Mouse (Mus musculus): ENCODE measurements around the gene Pak4. TPM values are rescaled to one million over a fixed set of nuclear protein-coding genes. Genes with fewer than 3 reads are reported as not detected.

Gene Pak4
- polyA plus RNA-seq, 1 experiment, result 33.8 TPM

Other genes starting within 250 kb of the Pak4 start
- gene Rps16, start 247.5 kb downstream of the Pak4 start, polyA plus RNA-seq (2012; rRNA removed), result 901 and 971 TPM in 2 replicates
- 21.5 and 25.0 TPM in 2 replicates for gene Plekhg2, start 225.6 kb downstream of the Pak4 start, polyA plus RNA-seq (2012; rRNA removed)
- gene Zfp36, start 217.9 kb downstream of the Pak4 start, polyA plus RNA-seq (2012; rRNA removed), result 37.7 and 40.8 TPM in 2 replicates
- gene Med29, start 205.5 kb downstream of the Pak4 start, polyA plus RNA-seq (2012; rRNA removed), result 49.8 and 58.9 TPM in 2 replicates
- 78.0 and 96.3 TPM in 2 replicates for gene Paf1, start 205.2 kb downstream of the Pak4 start, polyA plus RNA-seq (2012; rRNA removed)
- gene Gmfg, start 160.7 kb downstream of the Pak4 start, polyA plus RNA-seq (2012; rRNA removed), result 8.6 and 10.3 TPM in 2 replicates
- gene Lrfn1, start 146.2 kb downstream of the Pak4 start, polyA plus RNA-seq (2012; rRNA removed), result 6.6 and 7.1 TPM in 2 replicates
- not detected in 2 replicates for gene Ifnl2, start 87.7 kb downstream of the Pak4 start, polyA plus RNA-seq (2012; rRNA removed)
- not detected in 2 replicates for gene Ifnl3, start 75.3 kb downstream of the Pak4 start, polyA plus RNA-seq (2012; rRNA removed)
- 0.86 and 6.9 TPM in 2 replicates for gene Sycn, start 57.3 kb downstream of the Pak4 start, polyA plus RNA-seq (2012; rRNA removed)
- gene Nccrp1, start 50.9 kb downstream of the Pak4 start, polyA plus RNA-seq (2012; rRNA removed), result 0.23 and 0.65 TPM in 2 replicates
- gene Samd4b, start within 50 bp of the Pak4 start, polyA plus RNA-seq (2012; rRNA removed), result 72.6 and 88.2 TPM in 2 replicates
- 0.37 TPM in 1 of 2 replicates, not detected in the other for gene Acp7, start 33.1 kb upstream of the Pak4 start, polyA plus RNA-seq (2012; rRNA removed)
- gene Fbxo27, start 94.7 kb upstream of the Pak4 start, polyA plus RNA-seq (2012; rRNA removed), result 2.4 and 3.1 TPM in 2 replicates
- 1.5 and 1.6 TPM in 2 replicates for gene Fbxo17, start 118.6 kb upstream of the Pak4 start, polyA plus RNA-seq (2012; rRNA removed)
- gene Mrps12, start 143.6 kb upstream of the Pak4 start, polyA plus RNA-seq (2012; rRNA removed), result 56.6 and 58.3 TPM in 2 replicates
- gene Sars2, start 143.8 kb upstream of the Pak4 start, polyA plus RNA-seq (2012; rRNA removed), result 12.5 and 16.1 TPM in 2 replicates
- not detected in 2 replicates for gene Ccer2, start 158.0 kb upstream of the Pak4 start, polyA plus RNA-seq (2012; rRNA removed)
- gene Sirt2, start 168.6 kb upstream of the Pak4 start, polyA plus RNA-seq (2012; rRNA removed), result 88.4 and 92.4 TPM in 2 replicates
- 39.2 and 41.0 TPM in 2 replicates for gene Nfkbib, start 169.3 kb upstream of the Pak4 start, polyA plus RNA-seq (2012; rRNA removed)
- gene Rinl, start 190.8 kb upstream of the Pak4 start, polyA plus RNA-seq (2012; rRNA removed), result 2.7 and 3.7 TPM in 2 replicates
- gene Hnrnpl, start 210.4 kb upstream of the Pak4 start, polyA plus RNA-seq (2012; rRNA removed), result 298 and 302 TPM in 2 replicates
- gene Ech1, start 227.0 kb upstream of the Pak4 start, polyA plus RNA-seq (2012; rRNA removed), result 508 and 671 TPM in 2 replicates
- gene Lgals4, start 235.7 kb upstream of the Pak4 start, polyA plus RNA-seq (2012; rRNA removed), result 21.7 and 30.4 TPM in 2 replicates